Mouse (Mus musculus): Measurements from ENCODE around the gene Rpl18a. TPM values are rescaled to one million over a fixed set of nuclear protein-coding genes. Genes with fewer than 3 reads are reported as not detected.

Rpl18a gene
- total RNA-seq, 2 experiments from 2014 or later, result 838 to 880 TPM

Small RNA genes within 50 kb of the gene (microRNA-seq; reads per million reads assigned to microRNA genes)
- gene Mir1969 (1.4 reads per million), gene Mir7067 (0.83 reads per million)

Other genes with a start within 250 kb of the Rpl18a start
- 10 to 100 TPM; 46.8 to 47.5 TPM for gene Pgpep1, start 237.0 kb downstream of the Rpl18a start, total RNA-seq (2021)
- gene Lsm4, start 224.2 kb downstream of the Rpl18a start, total RNA-seq (2021), result 10 to 100 TPM; 60.6 to 62.9 TPM
- gene Jund, start 198.5 kb downstream of the Rpl18a start, total RNA-seq (2021), result 100 to 1,000 TPM; 136 to 141 TPM
- not detected for gene Iqcn, start 194.0 kb downstream of the Rpl18a start, total RNA-seq (2021)
- not detected for gene Gm3336, start 178.9 kb downstream of the Rpl18a start, total RNA-seq (2021)
- 1 to 10 TPM; 2.5 to 3.7 TPM for gene Pde4c, start 173.7 kb downstream of the Rpl18a start, total RNA-seq (2021)
- gene Rab3a, start 142.7 kb downstream of the Rpl18a start, total RNA-seq (2021), result 10 to 100 TPM; 49.7 to 57.6 TPM
- gene Mpv17l2, start 136.5 kb downstream of the Rpl18a start, total RNA-seq (2021), result 10 to 100 TPM; 26.7 to 28.0 TPM
- gene Pik3r2, start 120.7 kb downstream of the Rpl18a start, total RNA-seq (2021), result 10 to 100 TPM; 21.8 to 25.5 TPM
- gene Mast3, start 92.4 kb downstream of the Rpl18a start, total RNA-seq (2021), result 1 to 10 TPM; 5.2 to 6.3 TPM
- not detected for gene Il12rb1, start 89.0 kb downstream of the Rpl18a start, total RNA-seq (2021)
- 10 to 100 TPM in 1 of 2 experiments, 1 to 10 TPM in 1; 9.2 to 10.2 TPM for gene Arrdc2, start 57.7 kb downstream of the Rpl18a start, total RNA-seq (2021)
- gene Kcnn1, start 34.2 kb downstream of the Rpl18a start, total RNA-seq (2021), result 1 to 10 TPM; 8.1 to 8.6 TPM
- gene Ccdc124, start 23.5 kb downstream of the Rpl18a start, total RNA-seq (2021), result 10 to 100 TPM; 46.6 to 47.7 TPM
- not detected for gene Slc5a5, start 4.7 kb downstream of the Rpl18a start, total RNA-seq (2021)
- gene Map1s, start 8.5 kb upstream of the Rpl18a start, total RNA-seq (2021), result 10 to 100 TPM; 20.7 to 21.2 TPM

All from heart, postnatal 25 days (tissue).